Mouse (Mus musculus) ES-E14 (cell line): ENCODE measurements at regions not wholly inside any gene's neighbourhood (a gene's known extent, or its start where the extent isn't known, plus 50 kb on each side); places are given as distances from the start of the nearest gene placed in this dataset.

Experiments used
- MAFK ChIP-seq: IDR thresholded peaks from 2 replicates; pipeline ENCODE4 v1.6.1; 2014; ENCODE audit warnings: mild to moderate bottlenecking, low read depth, low read length, inconsistent platforms; ENCODE audit not compliant: insufficient read depth
- ZNF384 ChIP-seq: IDR thresholded peaks from 2 replicates; pipeline ENCODE4 v1.6.1; 2012; ENCODE audit warnings: low read depth, low read length, inconsistent platforms

DNA sequence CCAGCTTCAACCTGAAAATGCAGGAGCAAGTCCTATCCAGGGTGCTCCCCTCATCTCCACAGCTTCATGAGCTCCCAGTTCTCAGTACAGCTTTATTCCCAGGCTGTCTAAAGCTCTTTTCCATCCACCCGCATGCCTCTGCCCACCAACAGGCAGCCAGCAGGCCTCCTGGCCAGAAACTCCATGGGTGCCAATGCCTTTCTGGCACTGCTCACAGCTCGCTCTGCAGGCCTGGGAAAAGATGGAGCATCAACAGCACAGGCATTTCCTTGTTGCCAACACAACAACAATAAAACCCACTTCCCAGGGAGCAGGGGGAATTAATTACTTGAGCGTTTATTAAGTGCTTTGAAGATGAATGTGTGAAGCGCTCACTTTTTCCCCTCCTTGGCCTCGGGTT is 117.0 kb upstream of the Tbx3 start:
- TF ChIP-seq ZNF384: no peak
- no peak for TF ChIP-seq MAFK
